Mouse (Mus musculus) lung, adult 2 months (tissue): ENCODE measurements around the gene Prr18. TPM values are rescaled to one million over a fixed set of nuclear protein-coding genes. Genes with fewer than 3 reads are reported as not detected.

Source experiments
- DNase-seq: peaks from one replicate; pipeline ENCODE4 v3.0.0; 2022
- H3K4me1 ChIP-seq: fragments of 200-500 bp; 2 replicates; pipeline ENCODE4 v1.6.1; 2011; ENCODE audit warnings: low read length; ENCODE audit not compliant: control insufficient read depth, insufficient read depth
- H3K4me3 ChIP-seq: fragments of 200-500 bp; replicated peaks from 2 replicates; pipeline ENCODE3; 2011; ENCODE audit warnings: low read depth, mild to moderate bottlenecking, control low read depth, low read length; ENCODE audit errors: extremely low read depth
- CTCF ChIP-seq: fragments of 200-500 bp; IDR thresholded peaks from 2 replicates; pipeline ENCODE4 v1.5.1; 2011; ENCODE audit warnings: mild to moderate bottlenecking, low read length, control low read depth; ENCODE audit not compliant: insufficient read depth
- POLR2A ChIP-seq: fragments of 200-500 bp; IDR thresholded peaks from 2 replicates; pipeline ENCODE4 v1.6.1; 2011; ENCODE audit warnings: low read depth, mild to moderate bottlenecking, control low read depth, low read length, borderline replicate concordance; ENCODE audit errors: extremely low read depth
- WGBS: fragments of 180-500 bp; shearing (Covaris S2); methylation state at CpG from one replicate; pipeline ENCODE4 v1.1.7; 2018; 5-methylcytosine and 5-hydroxymethylcytosine counted together
- polyA plus RNA-seq: library from polyadenylated mRNA; depleted of rRNA; stranded (reverse); fragments of >200 nt; gene quantifications from 2 replicates; pipeline ENCODE4 v1.2.3, GENCODE M21; 2012

The Prr18 gene
- polyA plus RNA-seq, 1 experiment: 14.4 TPM

DNA sequence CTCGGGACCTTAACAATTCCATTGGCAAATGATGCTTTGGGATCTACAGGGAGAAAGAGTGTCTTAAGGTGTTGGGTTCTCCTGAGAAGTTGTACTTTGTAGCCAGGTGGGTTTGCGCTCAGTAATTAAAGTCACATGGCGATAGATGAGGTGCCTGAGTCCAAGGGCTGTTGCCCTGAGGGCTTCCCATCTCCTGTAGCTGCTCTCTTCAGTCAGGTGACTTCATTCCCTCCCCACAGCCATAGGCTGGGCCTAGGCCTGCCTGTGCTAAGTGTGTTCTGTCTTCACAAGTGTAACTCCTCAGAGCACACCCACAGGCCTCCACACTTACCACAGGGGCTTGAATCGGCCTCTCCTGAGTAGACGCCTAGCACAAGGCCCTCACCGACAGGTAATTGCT, 20.2 kb downstream of the Prr18 start:
- H3K4me1 ChIP-seq: no peaks in the 10 kb centered on the region
- no peak for DNase-seq
- TF ChIP-seq POLR2A (no peak), CTCF (no peak)
- WGBS: 88% methylated on average over 6 of the region's 6 CpGs
- no peak overlapping the region for H3K4me3 ChIP-seq

- no peak for DNase-seq
- H3K4me3 ChIP-seq: no peak overlapping the region
- no peaks in the 10 kb centered on the region for H3K4me1 ChIP-seq
- WGBS: 90% methylated on average over 5 of the region's 5 CpGs
- TF ChIP-seq CTCF: no peak
- TF ChIP-seq POLR2A: no peak
These were observed 23.6 kb downstream of the Prr18 start for GRCm38 (mm10) chr17:8360876-8361275.

- TF ChIP-seq POLR2A: no peak
- no peak for TF ChIP-seq CTCF
- WGBS: 62% methylated on average over 10 of the region's 10 CpGs
These were observed 24.2 kb downstream of the Prr18 start for GRCm38 (mm10) chr17:8361281-8362103.

DNA sequence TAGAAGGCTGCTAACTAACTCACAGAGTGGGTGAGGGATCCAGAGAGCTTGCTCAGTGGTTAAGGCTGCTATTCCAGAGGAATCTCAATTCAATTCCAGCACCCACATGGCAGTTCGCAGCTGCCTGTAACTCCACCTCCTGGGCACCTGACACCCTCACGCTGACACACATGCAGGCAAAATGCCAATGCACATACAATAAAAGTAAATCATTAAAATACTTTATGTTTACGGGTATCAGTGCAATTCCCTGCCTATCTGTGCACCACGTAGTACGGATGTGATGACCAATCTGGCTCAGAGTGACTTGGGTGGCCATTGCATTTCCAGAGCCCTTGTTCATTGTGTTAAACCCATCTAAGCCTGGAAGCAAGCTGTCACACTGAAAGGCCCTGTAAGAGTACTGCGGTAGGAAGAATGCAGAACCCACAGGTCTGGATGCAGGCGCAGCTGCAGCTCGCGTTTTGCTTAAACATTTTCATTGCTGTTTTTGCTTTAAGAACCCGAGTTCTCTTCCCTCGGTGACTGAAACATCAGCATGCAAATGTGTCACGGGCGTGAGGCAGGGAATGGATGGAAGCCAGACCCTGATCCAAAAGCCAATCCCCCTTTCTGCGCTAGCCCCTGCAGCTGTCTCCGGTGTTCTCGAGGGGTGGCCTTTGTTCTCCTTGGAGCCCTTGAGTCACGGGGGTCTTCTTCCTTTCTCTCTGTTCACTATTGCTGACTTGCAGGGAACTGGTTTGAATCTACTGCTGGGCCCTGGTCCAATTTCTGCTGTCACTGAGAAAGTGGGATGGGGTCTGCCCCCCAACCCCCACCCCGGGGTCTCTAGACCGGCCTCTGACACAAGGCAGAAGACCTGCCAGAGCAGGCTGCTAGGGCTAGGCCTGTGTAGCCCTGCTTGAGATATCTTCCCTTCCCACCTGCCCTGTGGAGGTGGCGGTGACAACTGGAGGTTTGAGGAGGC, 30.5 kb downstream of the Prr18 start:
- 52% methylated on average over 20 of the region's 20 CpGs for WGBS
- TF ChIP-seq CTCF (no peak), POLR2A (no peak)
- peaks cover 2% of the 10 kb centered on the region; the same call in 1 of the 2 replicates for H3K4me1 ChIP-seq
- no peak for DNase-seq
- no peak overlapping the region for H3K4me3 ChIP-seq

More at GRCm38 (mm10) chr17:8361281-8362103, 24.2 kb downstream of the Prr18 start:
- Histone ChIP-seq H3K4me3 (no peak overlapping the region), H3K4me1 (no peaks in the 10 kb centered on the region)
- DNase-seq: no peak

- H3K4me1 ChIP-seq: peaks cover 2% of the 10 kb centered on the region; the same call in 1 of the 2 replicates
- no peak for TF ChIP-seq CTCF
- no peak for TF ChIP-seq POLR2A
- DNase-seq: no peak
- no peak overlapping the region for H3K4me3 ChIP-seq
- 45% methylated on average over 8 of the region's 8 CpGs for WGBS
These were observed 31.3 kb downstream of the Prr18 start for GRCm38 (mm10) chr17:8368570-8368969.

DNA sequence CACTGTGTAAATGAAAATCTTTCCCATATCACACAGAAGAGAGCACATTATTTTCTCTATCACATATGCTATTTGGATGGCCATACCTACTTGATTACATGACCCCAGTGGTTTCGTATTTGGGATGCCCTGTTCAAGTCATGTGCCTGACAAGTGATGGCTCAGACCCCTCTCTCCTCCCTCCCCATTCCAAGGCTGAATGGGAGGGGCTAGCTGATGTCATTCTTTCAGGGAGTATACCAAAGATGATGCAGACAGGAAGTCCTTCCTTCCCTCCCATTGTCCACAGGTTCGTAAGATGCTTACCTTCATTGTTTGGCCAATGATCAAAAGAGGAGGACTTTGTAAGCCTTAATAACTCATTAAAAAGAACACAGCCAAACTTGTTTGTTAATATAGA, 31.9 kb downstream of the Prr18 start:
- DNase-seq: no peak
- Histone ChIP-seq H3K4me3 (no peak overlapping the region), H3K4me1 (peaks cover 2% of the 10 kb centered on the region; the same call in 1 of the 2 replicates)
- 46% methylated on average over 2 of the region's 2 CpGs for WGBS
- TF ChIP-seq CTCF (no peak), POLR2A (no peak)

GRCm38 (mm10) chr17:8370634-8371229, 33.5 kb downstream of the Prr18 start:
- TF ChIP-seq POLR2A: no peak
- TF ChIP-seq CTCF: no peak
- DNase-seq: no peak
- WGBS: 54% methylated on average over 13 of the region's 13 CpGs
- Histone ChIP-seq H3K4me3 (no peak overlapping the region), H3K4me1 (peaks cover 2% of the 10 kb centered on the region; the same call in 1 of the 2 replicates)

GRCm38 (mm10) chr17:8371834-8372233, 34.6 kb downstream of the Prr18 start:
- TF ChIP-seq POLR2A (no peak), CTCF (no peak)
- DNase-seq: peak; percentile 22
- Histone ChIP-seq H3K4me3 (no peak overlapping the region), H3K4me1 (peaks cover 2% of the 10 kb centered on the region; the same call in 1 of the 2 replicates)
- WGBS: under 1% methylated on average over 7 of the region's 7 CpGs
